Mouse (Mus musculus) bone marrow, adult 2 months (tissue): ENCODE measurements around the gene Iqsec1. TPM values are rescaled to one million over a fixed set of nuclear protein-coding genes. Genes with fewer than 3 reads are reported as not detected.
A peak's percentile ranks its signal among the peaks of the same experiment; 100 is the strongest.
"Not testable (repeated sequence)": the region's sequence is repeated elsewhere in the genome, so short reads cannot be mapped to it uniquely, and the experiment has no call there.

Source experiments
- H3K27ac ChIP-seq: fragments of 200-500 bp; 2 replicates; pipeline ENCODE4 v1.5.1; 2012; ENCODE audit warnings: low read depth, mild to moderate bottlenecking, control low read depth, inconsistent platforms, low read length; ENCODE audit not compliant: control insufficient read depth, poor library complexity, insufficient read depth
- H3K4me1 ChIP-seq: fragments of 200-500 bp; 2 replicates; pipeline ENCODE4 v1.6.1; 2011; ENCODE audit warnings: low read length; ENCODE audit not compliant: control insufficient read depth, insufficient read depth
- H3K4me3 ChIP-seq: fragments of 200-500 bp; replicated peaks from 2 replicates; pipeline ENCODE3; 2011; ENCODE audit warnings: mild to moderate bottlenecking, low read depth, low read length, control low read depth; ENCODE audit not compliant: control insufficient read depth
- CTCF ChIP-seq: fragments of 200-500 bp; IDR thresholded peaks from 2 replicates; pipeline ENCODE4 v1.5.1; 2011; ENCODE audit warnings: low read length, control low read depth; ENCODE audit not compliant: control insufficient read depth, insufficient read depth
- POLR2A ChIP-seq: fragments of 200-500 bp; IDR thresholded peaks from 2 replicates; pipeline ENCODE4 v1.6.1; 2011; ENCODE audit warnings: low read depth, mild to moderate bottlenecking, control low read depth, low read length, borderline replicate concordance; ENCODE audit not compliant: control insufficient read depth
- WGBS: fragments of 180-500 bp; shearing (Covaris S2); methylation state at CpG from one replicate; pipeline ENCODE4 v1.1.7; 2018; 5-methylcytosine and 5-hydroxymethylcytosine counted together
- polyA plus RNA-seq: library from polyadenylated mRNA; stranded (reverse); fragments of >200 nt; gene quantifications from 2 replicates; pipeline ENCODE4 v1.2.4, GENCODE M21; 2011; ENCODE audit warnings: low replicate concordance; ENCODE audit not compliant: missing spikeins, insufficient read depth, insufficient read length

Gene Iqsec1
- polyA plus RNA-seq, 1 experiment = 81.1 TPM

- 75% methylated on average over 2 of the region's 2 CpGs for WGBS
- Histone ChIP-seq H3K4me1 (peaks cover 1% of the 10 kb centered on the region; the same call in 1 of the 2 replicates), H3K4me3 (no peak overlapping the region), H3K27ac (no peak overlapping the region)
- TF ChIP-seq CTCF (no peak), POLR2A (no peak)
Observed at GRCm38 (mm10) chr6:90659913-90660312, 328.6 kb downstream of the Iqsec1 start.

GRCm38 (mm10) chr6:90656344-90656850 lies 332.1 kb downstream of the Iqsec1 start:
- not testable (repeated sequence) for H3K4me3 ChIP-seq, H3K27ac ChIP-seq, H3K4me1 ChIP-seq
- 52% methylated on average over 2 of the region's 2 CpGs for WGBS

- TF ChIP-seq POLR2A (no peak), CTCF (peak; percentile 79)
- Histone ChIP-seq H3K4me3 (no peak overlapping the region), H3K27ac (no peak overlapping the region), H3K4me1 (no peaks in the 10 kb centered on the region)
- WGBS = 46% methylated on average over 2 of the region's 2 CpGs
Observed at GRCm38 (mm10) chr6:90653736-90654135, 334.7 kb downstream of the Iqsec1 start.

- Histone ChIP-seq H3K27ac (no peak overlapping the region), H3K4me1 (no peaks in the 10 kb centered on the region), H3K4me3 (no peak overlapping the region)
- 13% methylated on average over 1 of the region's 1 CpGs for WGBS
- TF ChIP-seq CTCF (no peak), POLR2A (no peak)
Observed at GRCm38 (mm10) chr6:90650634-90651033, 337.9 kb downstream of the Iqsec1 start.

GRCm38 (mm10) chr6:90649279-90649678 lies 339.2 kb downstream of the Iqsec1 start:
- WGBS = 75% methylated on average over 4 of the region's 4 CpGs
- TF ChIP-seq POLR2A = no peak
- TF ChIP-seq CTCF = no peak
- no peak overlapping the region for H3K27ac ChIP-seq
- H3K4me1 ChIP-seq = no peaks in the 10 kb centered on the region
- no peak overlapping the region for H3K4me3 ChIP-seq

GRCm38 (mm10) chr6:90648391-90648790 lies 340.1 kb downstream of the Iqsec1 start:
- Histone ChIP-seq H3K4me1 (no peaks in the 10 kb centered on the region), H3K27ac (no peak overlapping the region), H3K4me3 (no peak overlapping the region)
- WGBS = 85% methylated on average over 6 of the region's 6 CpGs
- TF ChIP-seq CTCF = no peak
- no peak for TF ChIP-seq POLR2A

- Histone ChIP-seq H3K4me1 (no peaks in the 10 kb centered on the region), H3K27ac (no peak overlapping the region), H3K4me3 (no peak overlapping the region)
- TF ChIP-seq POLR2A (no peak), CTCF (no peak)
- 75% methylated on average over 4 of the region's 4 CpGs for WGBS
Observed at GRCm38 (mm10) chr6:90644965-90645364, 343.5 kb downstream of the Iqsec1 start.

GRCm38 (mm10) chr6:90643057-90643456 lies 345.4 kb downstream of the Iqsec1 start:
- TF ChIP-seq POLR2A = no peak
- TF ChIP-seq CTCF = no peak
- Histone ChIP-seq H3K27ac (no peak overlapping the region), H3K4me3 (no peak overlapping the region), H3K4me1 (no peaks in the 10 kb centered on the region)
- WGBS = 83% methylated on average over 3 of the region's 3 CpGs

GRCm38 (mm10) chr6:90635611-90636010 lies 352.9 kb downstream of the Iqsec1 start:
- no peak overlapping the region for H3K4me3 ChIP-seq
- no peaks in the 10 kb centered on the region for H3K4me1 ChIP-seq
- H3K27ac ChIP-seq = no peak overlapping the region
- 82% methylated on average over 3 of the region's 3 CpGs for WGBS
- TF ChIP-seq POLR2A (no peak), CTCF (no peak)
